Mouse (Mus musculus): ENCODE results near the gene Acer2. TPM values are rescaled to one million over a fixed set of nuclear protein-coding genes. Genes with fewer than 3 reads are reported as not detected.

Gene Acer2
- polyA plus RNA-seq, 1 experiment from 2014 or later = 24.6 TPM

Other genes with a start within 250 kb of the Acer2 start
- gene Plin2, start 204.3 kb upstream of the Acer2 start, polyA plus RNA-seq (2015; fragmentation: Nextera tagmentation; extraction: Ambion mirVana) = 76.3 and 82.3 TPM in 2 replicates
- 7.6 and 9.3 TPM in 2 replicates for gene Dennd4c, start 125.8 kb upstream of the Acer2 start, polyA plus RNA-seq (2015; fragmentation: Nextera tagmentation; extraction: Ambion mirVana)
- 580 and 764 TPM in 2 replicates for gene Rps6, start 17.0 kb upstream of the Acer2 start, polyA plus RNA-seq (2015; fragmentation: Nextera tagmentation; extraction: Ambion mirVana)